Mouse (Mus musculus): ENCODE measurements around the gene Iffo1.

DNA sequence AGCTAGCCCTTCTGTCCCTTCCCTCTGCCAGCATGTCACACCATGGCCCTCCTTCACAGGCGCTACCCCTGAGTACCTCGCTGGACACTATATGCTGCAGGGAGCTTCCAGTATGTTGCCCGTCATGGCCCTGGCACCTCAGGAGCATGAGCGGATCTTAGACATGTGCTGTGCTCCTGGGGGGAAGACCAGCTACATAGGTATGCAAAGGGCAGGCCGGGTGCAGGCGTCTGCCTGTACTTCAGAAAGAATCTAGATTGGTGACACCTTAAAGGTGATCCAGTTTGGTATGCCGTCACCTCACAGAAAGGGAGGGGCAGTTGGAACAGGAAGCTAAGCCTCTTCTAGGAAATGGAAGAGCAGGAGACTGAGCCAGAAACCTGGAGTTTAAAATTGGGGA, 5.3 kb upstream of the Iffo1 start:
- TF ChIP-seq CTCF (IDR thresholded peaks at IDR 0.05; ENCODE audit: borderline replicate concordance, insufficient read depth, low read depth, low read length) (no peak), POLR2A (IDR thresholded peaks at IDR 0.05; ENCODE audit: borderline replicate concordance, insufficient read depth, low read length) (no peak)

Data from cerebellum, adult 2 months (tissue).